Mouse (Mus musculus) heart, embryonic 13.5 days (tissue): ENCODE measurements at regions not wholly inside any gene's neighbourhood (a gene's known extent, or its start where the extent isn't known, plus 50 kb on each side); places are given as distances from the start of the nearest gene placed in this dataset.

Experiments used
- ATAC-seq: fragments of 200-750 bp; cut with Nextera tagmentation; 2 replicates; pipeline ENCODE4 v1.8.0; 2017; ENCODE audit warnings: moderate TSS enrichment; ENCODE audit not compliant: insufficient number of reproducible peaks, low FRiP score, low TSS enrichment; ENCODE audit errors: extremely low read depth
- H3K27ac ChIP-seq: fragments of 300-500 bp; sonication (generic); replicated peaks from 2 replicates; pipeline ENCODE4 v1.5.1; 2015; ENCODE audit warnings: moderate library complexity, mild to moderate bottlenecking, inconsistent platforms
- H3K27me3 ChIP-seq: fragments of 300-500 bp; sonication (generic); replicated peaks from 2 replicates; pipeline ENCODE4 v1.6.1; 2015; ENCODE audit warnings: mild to moderate bottlenecking, inconsistent platforms
- H3K36me3 ChIP-seq: fragments of 300-500 bp; sonication (generic); 2 replicates; pipeline ENCODE4 v1.6.1; 2015; ENCODE audit warnings: mild to moderate bottlenecking, inconsistent platforms
- H3K4me1 ChIP-seq: fragments of 300-500 bp; sonication (generic); 2 replicates; pipeline ENCODE4 v1.6.1; 2015; ENCODE audit warnings: inconsistent platforms
- H3K4me2 ChIP-seq: fragments of 300-500 bp; sonication (generic); 2 replicates; pipeline ENCODE4 v1.6.1; 2015; ENCODE audit warnings: inconsistent platforms, mild to moderate bottlenecking, moderate library complexity
- H3K4me3 ChIP-seq: fragments of 300-500 bp; sonication (generic); 2 replicates; pipeline ENCODE4 v1.5.1; 2015; ENCODE audit warnings: moderate library complexity, mild to moderate bottlenecking, inconsistent platforms
- H3K9ac ChIP-seq: fragments of 300-500 bp; sonication (generic); 2 replicates; pipeline ENCODE4 v1.6.1; 2015; ENCODE audit warnings: inconsistent platforms, mild to moderate bottlenecking, moderate library complexity
- H3K9me3 ChIP-seq: fragments of 300-500 bp; sonication (generic); 2 replicates; pipeline ENCODE4 v1.6.1; 2016; ENCODE audit warnings: inconsistent platforms
- WGBS: fragments of 180-500 bp; shearing (Covaris S2); methylation state at CpG from one replicate; pipeline ENCODE4 v1.1.7; 2015; ENCODE audit warnings: mixed read lengths; 5-methylcytosine and 5-hydroxymethylcytosine counted together

DNA sequence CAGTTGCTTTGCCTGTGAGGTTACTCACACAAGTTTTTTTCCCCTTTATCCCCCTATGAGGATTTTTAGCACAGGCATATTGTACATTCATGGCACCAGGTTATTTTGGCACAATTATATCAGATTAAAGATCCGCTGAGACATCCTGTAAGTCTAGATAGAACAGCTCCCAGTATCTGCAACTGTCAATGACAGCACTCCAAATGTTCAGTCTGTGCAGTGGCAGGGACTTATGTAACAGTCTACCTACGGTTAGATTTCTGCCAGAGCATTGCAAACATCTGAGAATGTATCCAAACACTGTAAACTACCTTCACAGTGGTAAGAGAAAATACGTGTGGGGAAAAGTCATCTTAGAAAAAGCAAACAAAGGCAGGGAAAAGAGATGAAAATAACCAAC, 163.5 kb upstream of the Kcnh7 start:
- 57% methylated on average over 3 of the region's 3 CpGs for WGBS
- Histone ChIP-seq H3K27me3 (no peaks in the 10 kb centered on the region), H3K36me3 (no peaks in the 10 kb centered on the region), H3K9me3 (0 out of 2 replicates have a peak, but pooled peaks cover 4% of the 10 kb centered on the region), H3K4me3 (no peak overlapping the region), H3K27ac (no peak overlapping the region), H3K4me1 (no peaks in the 10 kb centered on the region), H3K4me2 (no peak overlapping the region), H3K9ac (no peak overlapping the region)
- ATAC-seq, result no peak

DNA sequence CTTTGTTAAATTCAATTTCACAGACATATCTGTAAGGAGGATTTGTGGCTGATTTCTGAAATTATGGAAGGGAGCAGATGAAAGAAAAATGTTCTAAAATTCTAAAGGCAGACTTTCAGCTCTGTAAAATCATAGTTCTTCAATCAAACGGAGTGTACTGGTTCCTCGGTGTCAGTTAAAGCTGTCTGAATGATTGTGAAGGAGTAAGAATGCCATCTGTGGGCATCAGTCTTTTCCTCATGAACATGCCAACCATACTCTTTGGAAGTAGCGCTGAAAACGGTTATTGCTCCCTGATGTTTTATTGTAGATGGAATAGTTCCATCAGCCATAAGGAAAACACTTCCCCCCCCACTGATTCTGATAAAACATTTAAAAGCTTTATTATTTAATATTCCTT, 142.7 kb upstream of the Kcnh7 start:
- ATAC-seq, result no peak
- H3K4me2 ChIP-seq, result no peak overlapping the region
- H3K36me3 ChIP-seq, result no peaks in the 10 kb centered on the region
- no peak overlapping the region for H3K27ac ChIP-seq
- no peak overlapping the region for H3K9ac ChIP-seq
- no peaks in the 10 kb centered on the region for H3K27me3 ChIP-seq
- H3K4me1 ChIP-seq, result no peaks in the 10 kb centered on the region
- WGBS, result 81% methylated on average over 4 of the region's 4 CpGs
- no peak overlapping the region for H3K4me3 ChIP-seq
- no peaks in the 10 kb centered on the region for H3K9me3 ChIP-seq

- Histone ChIP-seq H3K27me3 (peaks cover 64% of the 10 kb centered on the region), H3K9ac (no peak overlapping the region), H3K27ac (no peak overlapping the region), H3K4me2 (no peak overlapping the region), H3K9me3 (no peaks in the 10 kb centered on the region), H3K4me3 (no peak overlapping the region), H3K36me3 (no peaks in the 10 kb centered on the region), H3K4me1 (no peaks in the 10 kb centered on the region)
- ATAC-seq, result no peak
Observed at GRCm38 (mm10) chr2:63280911-63281310, 96.8 kb upstream of the Kcnh7 start.

GRCm38 (mm10) chr2:63273799-63274203, 89.7 kb upstream of the Kcnh7 start:
- H3K4me3 ChIP-seq, result no peak overlapping the region
- H3K4me2 ChIP-seq, result no peak overlapping the region
- ATAC-seq, result peak; percentile 82
- peaks cover 23% of the 10 kb centered on the region for H3K4me1 ChIP-seq
- under 1% methylated on average over 3 of the region's 3 CpGs for WGBS
- peaks cover 49% of the 10 kb centered on the region for H3K27me3 ChIP-seq
- no peaks in the 10 kb centered on the region for H3K9me3 ChIP-seq
- no peak overlapping the region for H3K27ac ChIP-seq
- H3K9ac ChIP-seq, result no peak overlapping the region
- H3K36me3 ChIP-seq, result no peaks in the 10 kb centered on the region

GRCm38 (mm10) chr2:63246091-63246612, 62.1 kb upstream of the Kcnh7 start:
- Histone ChIP-seq H3K9me3 (no peaks in the 10 kb centered on the region), H3K4me3 (no peak overlapping the region), H3K4me2 (no peak overlapping the region), H3K4me1 (no peaks in the 10 kb centered on the region), H3K9ac (no peak overlapping the region), H3K27ac (no peak overlapping the region), H3K27me3 (no peaks in the 10 kb centered on the region), H3K36me3 (no peaks in the 10 kb centered on the region)
- 83% methylated on average over 4 of the region's 4 CpGs for WGBS
- no peak for ATAC-seq

DNA sequence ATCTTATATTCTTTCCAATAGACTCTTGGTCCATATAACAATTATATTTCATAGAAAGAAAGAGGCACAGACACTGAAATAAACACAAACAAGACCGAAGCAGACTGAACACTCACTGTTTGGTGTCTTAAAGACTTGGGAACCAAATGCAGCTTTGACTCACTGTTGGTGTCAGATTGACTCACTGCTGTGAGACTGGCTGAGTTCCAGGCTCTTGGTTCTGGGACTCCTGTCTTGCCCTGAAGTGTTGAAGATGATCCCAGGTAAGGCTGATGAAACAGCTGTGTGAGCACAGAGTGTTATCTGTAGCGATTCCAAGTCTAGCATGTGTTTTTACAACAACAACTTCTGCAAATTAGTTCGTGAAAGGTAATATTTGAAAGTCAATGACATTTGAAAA, 55.2 kb upstream of the Kcnh7 start:
- Histone ChIP-seq H3K36me3 (no peaks in the 10 kb centered on the region), H3K4me1 (no peaks in the 10 kb centered on the region), H3K27ac (no peak overlapping the region), H3K4me2 (no peak overlapping the region), H3K9me3 (no peaks in the 10 kb centered on the region), H3K27me3 (no peaks in the 10 kb centered on the region), H3K4me3 (no peak overlapping the region), H3K9ac (no peak overlapping the region)
- 84% methylated on average over 3 of the region's 3 CpGs for WGBS
- ATAC-seq, result no peak
